Mouse (Mus musculus) E14TG2a.4 (cell line): ENCODE results near the gene Abca17.

ENCODE experiments used
- H3K27me3 ChIP-seq: 2 replicates; pipeline ENCODE4 v1.6.1; 2014; ENCODE audit warnings: low read length, control low read depth; ENCODE audit not compliant: insufficient read depth
- H3K36me3 ChIP-seq: 2 replicates; pipeline ENCODE4 v1.6.1; 2014; ENCODE audit warnings: low read length, control low read depth; ENCODE audit not compliant: insufficient read depth
- H3K4me1 ChIP-seq: replicated peaks from 2 replicates; pipeline ENCODE4 v1.6.1; 2014; ENCODE audit warnings: low read depth, low read length, control low read depth
- H3K4me3 ChIP-seq: replicated peaks from 2 replicates; pipeline ENCODE4 v1.5.1; 2014; ENCODE audit warnings: mild to moderate bottlenecking, low read length
- H3K9me3 ChIP-seq: 2 replicates; pipeline ENCODE4 v1.6.1; 2014; ENCODE audit warnings: low read length, control low read depth
- CTCF ChIP-seq: conservative IDR thresholded peaks from 2 replicates; pipeline ENCODE4 v1.5.1; 2014; ENCODE audit warnings: low read length
- NANOG ChIP-seq: IDR thresholded peaks from 2 replicates; pipeline ENCODE4 v1.6.1; 2014; ENCODE audit warnings: borderline replicate concordance, low read length, mixed read lengths
- POU5F1 ChIP-seq: IDR thresholded peaks from 2 replicates; pipeline ENCODE4 v1.6.1; 2014; ENCODE audit warnings: low read length, borderline replicate concordance

The Abca17 gene

DNA sequence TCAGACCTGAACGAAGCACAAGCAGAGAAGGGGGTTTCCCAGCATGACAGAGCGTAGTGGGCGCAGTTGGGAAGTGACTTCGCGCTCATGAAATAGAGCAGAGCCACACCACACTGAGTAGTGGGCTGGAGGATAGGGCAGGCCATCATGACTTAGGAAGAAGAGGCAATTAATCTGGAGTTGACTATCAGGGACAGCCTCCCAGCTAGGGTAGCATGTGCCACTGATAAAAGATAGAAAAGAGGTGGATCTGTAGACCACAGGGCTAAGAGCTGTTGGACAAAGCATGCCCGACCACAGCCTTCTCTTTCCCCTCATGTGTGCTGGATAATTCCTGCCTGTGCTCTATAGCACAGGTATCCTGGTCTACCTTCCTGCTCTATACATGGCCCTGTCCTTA is 25.0 kb upstream of the Abca17 start:
- TF ChIP-seq CTCF = no peak
- no peak for TF ChIP-seq NANOG
- no peak for TF ChIP-seq POU5F1
- no peak overlapping the region for H3K4me3 ChIP-seq
- no peaks in the 10 kb centered on the region for H3K9me3 ChIP-seq
- H3K36me3 ChIP-seq = no peaks in the 10 kb centered on the region
- no peaks in the 10 kb centered on the region for H3K4me1 ChIP-seq
- H3K27me3 ChIP-seq = no peaks in the 10 kb centered on the region

- no peaks in the 10 kb centered on the region for H3K27me3 ChIP-seq
- H3K4me1 ChIP-seq = no peaks in the 10 kb centered on the region
- TF ChIP-seq CTCF (no peak), NANOG (no peak), POU5F1 (no peak)
- no peaks in the 10 kb centered on the region for H3K36me3 ChIP-seq
- no peak overlapping the region for H3K4me3 ChIP-seq
- H3K9me3 ChIP-seq = no peaks in the 10 kb centered on the region
Measured at GRCm38 (mm10) chr17:24375094-24375712, 24.3 kb upstream of the Abca17 start.

- Histone ChIP-seq H3K36me3 (no peaks in the 10 kb centered on the region), H3K4me3 (no peak overlapping the region), H3K9me3 (no peaks in the 10 kb centered on the region), H3K27me3 (no peaks in the 10 kb centered on the region), H3K4me1 (peaks cover 4% of the 10 kb centered on the region)
- no peak for TF ChIP-seq POU5F1
- TF ChIP-seq NANOG = no peak
- no peak for TF ChIP-seq CTCF
Measured at GRCm38 (mm10) chr17:24365863-24366262, 15.0 kb upstream of the Abca17 start.

DNA sequence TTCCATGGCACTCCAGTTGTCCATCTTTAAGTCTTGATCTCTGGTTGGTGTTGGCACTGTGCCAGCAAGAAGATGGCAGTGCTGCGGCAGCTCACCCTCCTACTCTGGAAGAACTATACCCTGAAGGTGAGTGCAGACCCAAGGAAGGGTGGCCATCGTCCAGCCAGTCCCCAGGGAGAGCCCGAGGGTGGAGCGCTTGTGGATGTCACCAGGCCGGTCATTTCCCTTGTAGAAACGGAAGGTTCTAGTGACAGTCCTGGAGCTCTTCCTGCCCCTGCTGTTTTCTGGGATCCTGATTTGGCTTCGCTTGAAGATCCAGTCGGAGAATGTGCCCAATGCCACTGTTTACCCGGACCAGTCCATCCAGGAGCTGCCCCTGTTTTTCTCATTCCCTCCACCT is 13.6 kb upstream of the Abca17 start:
- peaks cover 6% of the 10 kb centered on the region for H3K4me1 ChIP-seq
- no peaks in the 10 kb centered on the region for H3K9me3 ChIP-seq
- no peaks in the 10 kb centered on the region for H3K27me3 ChIP-seq
- H3K36me3 ChIP-seq = no peaks in the 10 kb centered on the region
- no peak overlapping the region for H3K4me3 ChIP-seq
- TF ChIP-seq POU5F1 (no peak), NANOG (no peak), CTCF (no peak)

DNA sequence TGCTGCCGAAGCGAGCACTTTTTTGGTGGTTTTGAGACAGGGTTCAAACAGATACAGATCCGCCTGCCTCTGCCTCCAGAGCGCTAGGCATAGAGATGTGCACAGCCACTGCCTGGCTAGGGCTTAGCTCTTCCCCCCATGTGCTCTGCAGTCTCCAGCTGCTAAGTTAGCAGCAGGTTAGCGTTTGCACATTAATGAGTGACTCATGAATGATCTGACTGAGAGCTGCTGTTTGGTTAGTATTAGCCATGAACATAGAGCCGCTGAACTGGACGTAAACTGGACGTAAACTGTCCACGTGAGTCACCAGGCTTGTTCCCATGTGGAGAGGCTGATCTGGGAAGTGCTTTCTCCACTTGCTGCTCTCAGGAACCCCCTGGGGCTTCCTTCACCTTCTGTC is 11.7 kb upstream of the Abca17 start:
- Histone ChIP-seq H3K4me3 (no peak overlapping the region), H3K4me1 (peaks cover 6% of the 10 kb centered on the region), H3K27me3 (no peaks in the 10 kb centered on the region), H3K9me3 (no peaks in the 10 kb centered on the region), H3K36me3 (no peaks in the 10 kb centered on the region)
- TF ChIP-seq POU5F1 (no peak), NANOG (no peak), CTCF (no peak)

DNA sequence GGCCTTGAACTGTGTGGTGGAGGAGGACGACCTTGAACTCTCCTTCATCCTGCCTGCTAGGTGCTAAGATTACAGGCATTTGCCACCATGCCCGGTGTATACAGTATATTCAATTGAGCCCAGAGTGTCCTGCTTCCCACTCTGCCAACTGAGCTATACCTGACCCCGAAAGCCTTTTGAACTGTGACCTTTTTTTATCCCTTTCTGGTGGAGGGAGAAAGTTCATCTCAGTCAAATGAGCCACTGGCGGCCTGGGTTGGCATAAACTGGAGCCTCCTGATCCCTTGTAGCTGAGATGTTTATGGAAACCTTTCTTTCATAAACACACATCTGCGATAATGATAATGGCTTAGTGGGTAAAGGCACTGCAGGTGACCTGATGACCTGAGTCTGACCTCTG is 10.4 kb upstream of the Abca17 start:
- no peak overlapping the region for H3K4me3 ChIP-seq
- H3K4me1 ChIP-seq = peaks cover 6% of the 10 kb centered on the region
- H3K27me3 ChIP-seq = no peaks in the 10 kb centered on the region
- no peaks in the 10 kb centered on the region for H3K9me3 ChIP-seq
- TF ChIP-seq NANOG (no peak), CTCF (no peak), POU5F1 (no peak)
- no peaks in the 10 kb centered on the region for H3K36me3 ChIP-seq

DNA sequence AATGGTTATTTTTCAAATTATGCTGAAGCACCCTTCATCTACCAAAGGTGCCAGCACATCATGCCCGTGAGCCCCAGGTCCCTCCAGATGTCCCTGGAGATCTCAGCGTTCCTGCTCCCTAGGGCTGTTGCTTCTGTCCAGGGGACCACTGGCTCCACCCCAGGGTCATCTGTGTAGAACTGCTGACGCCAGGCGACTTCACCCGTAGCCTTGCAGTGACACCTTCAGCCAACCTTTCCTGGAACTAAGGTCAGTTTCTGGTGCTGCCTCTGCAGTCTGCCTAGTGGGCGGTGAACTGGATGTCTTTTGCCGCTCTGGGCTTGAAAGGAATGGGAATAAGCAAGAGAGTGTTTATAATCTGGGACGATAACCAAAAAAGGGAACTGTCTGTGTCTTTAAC is 10.0 kb upstream of the Abca17 start:
- Histone ChIP-seq H3K4me1 (peaks cover 6% of the 10 kb centered on the region), H3K36me3 (no peaks in the 10 kb centered on the region), H3K4me3 (no peak overlapping the region), H3K9me3 (no peaks in the 10 kb centered on the region), H3K27me3 (no peaks in the 10 kb centered on the region)
- TF ChIP-seq POU5F1 (no peak), CTCF (no peak), NANOG (no peak)

DNA sequence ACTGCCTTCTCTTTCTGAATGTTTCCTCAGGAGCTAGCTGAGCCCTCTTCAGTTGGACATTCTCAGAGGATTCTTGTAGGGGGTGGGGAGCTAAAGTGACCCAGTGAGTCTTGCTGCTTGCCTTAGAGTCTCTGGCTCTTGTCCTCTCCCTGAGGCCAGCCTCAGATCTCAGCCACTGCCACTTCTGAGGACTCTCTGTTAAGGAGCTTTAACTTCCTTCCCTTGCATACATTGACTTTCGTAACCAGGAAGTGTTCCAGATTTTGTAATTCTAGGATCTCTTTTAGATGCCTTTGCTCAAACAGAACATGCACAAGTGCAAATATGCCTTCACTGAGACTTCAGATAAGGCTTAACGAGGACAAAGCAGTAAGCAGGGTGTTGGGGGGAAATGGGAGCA is 9.0 kb upstream of the Abca17 start:
- no peak for TF ChIP-seq NANOG
- no peak for TF ChIP-seq CTCF
- no peak for TF ChIP-seq POU5F1
- Histone ChIP-seq H3K27me3 (no peaks in the 10 kb centered on the region), H3K4me3 (no peak overlapping the region), H3K4me1 (peaks cover 6% of the 10 kb centered on the region), H3K9me3 (no peaks in the 10 kb centered on the region), H3K36me3 (no peaks in the 10 kb centered on the region)

DNA sequence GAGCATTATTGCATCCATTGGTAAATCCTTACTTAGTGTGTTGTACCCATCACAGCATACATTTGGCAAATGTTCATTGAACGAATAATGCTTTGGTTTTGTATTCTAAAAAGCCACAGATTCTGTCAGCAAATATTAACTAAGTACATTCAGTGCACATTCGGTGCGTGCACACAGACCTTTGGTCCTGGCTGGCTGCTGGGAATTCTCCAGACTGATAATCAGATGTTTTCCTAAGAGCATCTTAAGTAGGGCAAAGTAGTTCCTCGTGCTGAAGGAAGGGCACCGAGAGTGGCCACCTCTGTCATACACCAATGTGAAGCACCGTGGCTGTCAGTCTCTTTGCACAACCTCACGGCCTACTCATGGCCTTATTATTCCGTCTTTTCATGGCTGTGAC is 8.1 kb upstream of the Abca17 start:
- H3K4me3 ChIP-seq = no peak overlapping the region
- H3K4me1 ChIP-seq = peaks cover 6% of the 10 kb centered on the region
- TF ChIP-seq POU5F1 (no peak), NANOG (no peak), CTCF (no peak)
- H3K36me3 ChIP-seq = no peaks in the 10 kb centered on the region
- H3K27me3 ChIP-seq = peaks cover 6% of the 10 kb centered on the region
- H3K9me3 ChIP-seq = no peaks in the 10 kb centered on the region
